Mouse (Mus musculus) forebrain, embryonic 11.5 days (tissue): ENCODE results near the gene Flna. TPM values are rescaled to one million over a fixed set of nuclear protein-coding genes. Genes with fewer than 3 reads are reported as not detected.

ENCODE experiments used
- ATAC-seq: fragments of 200-750 bp; cut with Nextera tagmentation; replicated peaks from 2 replicates; pipeline ENCODE4 v1.8.0; 2017; ENCODE audit warnings: moderate TSS enrichment; ENCODE audit not compliant: low FRiP score
- DNase-seq: peaks from one replicate; pipeline ENCODE4 v3.0.0-alpha.2; 2017; ENCODE audit warnings: low spot score
- H3K27ac ChIP-seq: fragments of 300-500 bp; sonication (generic); 2 replicates; pipeline ENCODE4 v1.5.1; 2014; ENCODE audit warnings: low read depth, low read length
- H3K27me3 ChIP-seq: fragments of 300-500 bp; sonication (generic); 2 replicates; pipeline ENCODE4 v1.6.1; 2014; ENCODE audit warnings: mild to moderate bottlenecking, low read length, mixed read lengths; ENCODE audit not compliant: control insufficient read depth, insufficient read depth
- H3K36me3 ChIP-seq: fragments of 300-500 bp; sonication (generic); 2 replicates; pipeline ENCODE4 v1.6.1; 2014; ENCODE audit warnings: mild to moderate bottlenecking, low read length, moderate library complexity, mixed read lengths; ENCODE audit not compliant: control insufficient read depth, insufficient read depth
- H3K4me1 ChIP-seq: fragments of 300-500 bp; sonication (generic); replicated peaks from 2 replicates; pipeline ENCODE4 v1.6.1; 2014; ENCODE audit warnings: low read length, mixed read lengths; ENCODE audit not compliant: control insufficient read depth, insufficient read depth
- H3K4me2 ChIP-seq: fragments of 300-500 bp; sonication (generic); 2 replicates; pipeline ENCODE4 v1.6.1; 2014; ENCODE audit warnings: low read depth, mild to moderate bottlenecking, low read length, moderate library complexity, mixed read lengths; ENCODE audit not compliant: severe bottlenecking
- H3K4me3 ChIP-seq: fragments of 300-500 bp; sonication (generic); 2 replicates; pipeline ENCODE4 v1.5.1; 2014; ENCODE audit warnings: low read depth, low read length
- H3K9ac ChIP-seq: fragments of 300-500 bp; sonication (generic); 2 replicates; pipeline ENCODE4 v1.6.1; 2014; ENCODE audit warnings: low read length
- H3K9me3 ChIP-seq: fragments of 300-500 bp; sonication (generic); 2 replicates; pipeline ENCODE4 v1.6.1; 2016; ENCODE audit warnings: low read length, mixed read lengths; ENCODE audit not compliant: control insufficient read depth
- WGBS: fragments of 180-500 bp; shearing (Covaris S2); extraction: QIAGEN DNeasy Blood & Tissue Kit; methylation state at CpG from one replicate; pipeline ENCODE4 v1.1.7; 2014; 5-methylcytosine and 5-hydroxymethylcytosine counted together
- polyA plus RNA-seq: library from polyadenylated mRNA; unstranded; fragments of >200 nt; fragmentation: Nextera tagmentation; extraction: Ambion mirVana; gene quantifications from 2 replicates; pipeline ENCODE4 v1.2.1, GENCODE M21; 2014

Flna gene
- polyA plus RNA-seq, 1 experiment from 2014 or later = 249 TPM

- peaks cover 4% of the 10 kb centered on the region; the same call in 1 of the 2 replicates for H3K4me1 ChIP-seq
- H3K36me3 ChIP-seq = no peaks in the 10 kb centered on the region
- H3K4me3 ChIP-seq = peak overlapping the region; percentile 49
- DNase-seq = no peak
- no peaks in the 10 kb centered on the region for H3K9me3 ChIP-seq
- H3K27me3 ChIP-seq = no peaks in the 10 kb centered on the region
- no peak overlapping the region for H3K27ac ChIP-seq
- peak overlapping the region; percentile 68 for H3K9ac ChIP-seq
- no peak for ATAC-seq
- H3K4me2 ChIP-seq = peak overlapping the region; percentile 64
- WGBS = 18% methylated on average over 14 of the region's 14 CpGs
These were observed 31.6 kb upstream of the Flna start for GRCm38 (mm10) chrX:74281041-74281731.

- Histone ChIP-seq H3K27me3 (no peaks in the 10 kb centered on the region), H3K4me3 (no peak overlapping the region), H3K36me3 (no peaks in the 10 kb centered on the region), H3K4me1 (no peaks in the 10 kb centered on the region), H3K9ac (no peak overlapping the region), H3K27ac (no peak overlapping the region), H3K4me2 (no peak overlapping the region), H3K9me3 (no peaks in the 10 kb centered on the region)
- 73% methylated on average over 8 of the region's 8 CpGs for WGBS
- ATAC-seq = no peak
- no peak for DNase-seq
These were observed 28.3 kb upstream of the Flna start for GRCm38 (mm10) chrX:74277916-74278315.

GRCm38 (mm10) chrX:74273422-74274322 is 24.1 kb upstream of the Flna start:
- DNase-seq = peak; percentile 51

GRCm38 (mm10) chrX:74270902-74271551 is 21.4 kb upstream of the Flna start:
- Histone ChIP-seq H3K4me2 (peak overlapping the region; percentile 58), H3K36me3 (no peaks in the 10 kb centered on the region; the same call in 1 of the 2 replicates), H3K27me3 (no peaks in the 10 kb centered on the region), H3K4me3 (peak overlapping the region; percentile 42), H3K9ac (peak overlapping the region; percentile 72), H3K9me3 (no peaks in the 10 kb centered on the region), H3K27ac (0 out of 2 replicates have a peak overlapping the region, but pooled peaks have one; percentile 37), H3K4me1 (no peaks in the 10 kb centered on the region)
- no peak for ATAC-seq
- peak; percentile 67 for DNase-seq
- WGBS = 14% methylated on average over 27 of the region's 27 CpGs

More at GRCm38 (mm10) chrX:74273422-74274322, 24.1 kb upstream of the Flna start:
- Histone ChIP-seq H3K4me3 (no peak overlapping the region), H3K36me3 (no peaks in the 10 kb centered on the region; the same call in 1 of the 2 replicates), H3K4me2 (no peak overlapping the region), H3K4me1 (no peaks in the 10 kb centered on the region), H3K9ac (peak overlapping the region; percentile 12; the same call in 1 of the 2 replicates), H3K9me3 (no peaks in the 10 kb centered on the region), H3K27ac (no peak overlapping the region), H3K27me3 (no peaks in the 10 kb centered on the region)
- ATAC-seq = no peak
- 33% methylated on average over 10 of the region's 10 CpGs for WGBS

GRCm38 (mm10) chrX:74270062-74270901 is 20.7 kb upstream of the Flna start, which contains the start of gene Rpl10:
TSS of gene Rpl10 (plus strand) at chrX:74270812.
- peak; percentile 95 for ATAC-seq
- peak within 1 kb of the TSS; percentile 95 for H3K27ac ChIP-seq
- peak within 1 kb of the TSS; percentile 58 for H3K4me2 ChIP-seq
- peak; percentile 93 for DNase-seq
- H3K4me3 ChIP-seq = peak within 1 kb of the TSS; percentile 42
- H3K27me3 ChIP-seq = no peaks in the 10 kb centered on the region
- H3K9me3 ChIP-seq = no peaks in the 10 kb centered on the region
- 19% methylated on average over 42 of the region's 42 CpGs for WGBS
- H3K36me3 ChIP-seq = no peaks in the 10 kb centered on the region; the same call in 1 of the 2 replicates
- no peaks in the 10 kb centered on the region for H3K4me1 ChIP-seq
- H3K9ac ChIP-seq = peak within 1 kb of the TSS; percentile 72

GRCm38 (mm10) chrX:74269736-74270061 is 20.1 kb upstream of the Flna start:
- H3K27ac ChIP-seq = peak overlapping the region; percentile 95
- H3K4me2 ChIP-seq = peak overlapping the region; percentile 57
- 26% methylated on average over 3 of the region's 3 CpGs for WGBS
- no peaks in the 10 kb centered on the region for H3K27me3 ChIP-seq
- no peak for DNase-seq
- H3K36me3 ChIP-seq = no peaks in the 10 kb centered on the region; the same call in 1 of the 2 replicates
- peak overlapping the region; percentile 42 for H3K4me3 ChIP-seq
- H3K9me3 ChIP-seq = no peaks in the 10 kb centered on the region
- H3K4me1 ChIP-seq = no peaks in the 10 kb centered on the region
- peak; percentile 20 for ATAC-seq
- peak overlapping the region; percentile 65 for H3K9ac ChIP-seq

- no peak for DNase-seq
- 98% methylated on average over 3 of the region's 3 CpGs for WGBS
- no peaks in the 10 kb centered on the region for H3K9me3 ChIP-seq
These were observed 8.1 kb upstream of the Flna start for GRCm38 (mm10) chrX:74257746-74258145.

More at GRCm38 (mm10) chrX:74257746-74258145, 8.1 kb upstream of the Flna start:
- no peak overlapping the region for H3K9ac ChIP-seq
- no peaks in the 10 kb centered on the region; the same call in 1 of the 2 replicates for H3K36me3 ChIP-seq
- H3K4me1 ChIP-seq = no peaks in the 10 kb centered on the region
- H3K4me2 ChIP-seq = no peak overlapping the region
- no peak overlapping the region for H3K27ac ChIP-seq
- no peak for ATAC-seq
- no peak overlapping the region for H3K4me3 ChIP-seq
- no peaks in the 10 kb centered on the region for H3K27me3 ChIP-seq
